Mouse (Mus musculus) olfactory bulb, adult 2 months (tissue): ENCODE results near the gene Igdcc3.

Experiments
- CTCF ChIP-seq: fragments of 200-500 bp; IDR thresholded peaks from 2 replicates; pipeline ENCODE4 v1.5.1; 2012; ENCODE audit warnings: low read depth, mild to moderate bottlenecking, low read length, moderate library complexity; ENCODE audit not compliant: insufficient read depth
- POLR2A ChIP-seq: fragments of 200-500 bp; IDR thresholded peaks from 2 replicates; pipeline ENCODE4 v1.6.1; 2012; ENCODE audit warnings: mild to moderate bottlenecking, low read depth, low read length, moderate library complexity; ENCODE audit not compliant: insufficient read depth

DNA sequence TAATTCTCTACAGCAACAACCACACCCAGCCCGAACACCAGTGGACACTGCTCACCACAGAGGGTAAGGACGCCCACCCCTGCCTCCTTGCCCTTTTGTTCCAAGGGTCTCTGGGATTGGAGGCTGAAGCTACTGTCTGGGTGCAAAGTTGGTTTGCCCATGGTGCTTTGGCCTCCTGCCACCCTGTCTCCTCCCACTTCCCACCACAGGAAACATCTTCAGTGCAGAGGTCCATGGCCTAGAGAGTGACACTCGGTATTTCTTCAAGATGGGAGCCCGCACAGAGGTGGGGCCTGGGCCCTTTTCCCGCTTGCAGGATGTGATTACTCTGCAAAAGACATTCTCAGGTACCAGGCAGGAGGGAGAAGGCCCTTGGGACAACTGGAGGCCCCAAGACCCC lies 9.3 kb upstream of the Igdcc3 start:
- TF ChIP-seq CTCF (no peak), POLR2A (no peak)
